Mouse (Mus musculus) small intestine, adult 2 months (tissue): ENCODE measurements at regions not wholly inside any gene's neighbourhood (a gene's known extent, or its start where the extent isn't known, plus 50 kb on each side); places are given as distances from the start of the nearest gene placed in this dataset.

ENCODE experiments used
- H3K27ac ChIP-seq: fragments of 200-500 bp; 2 replicates; pipeline ENCODE4 v1.5.1; 2012; ENCODE audit warnings: low read depth, low read length, control low read depth, inconsistent platforms; ENCODE audit not compliant: insufficient read depth
- H3K27me3 ChIP-seq: fragments of 200-500 bp; 2 replicates; pipeline ENCODE4 v1.6.1; 2012; ENCODE audit warnings: mild to moderate bottlenecking, moderate library complexity, low read length, inconsistent platforms; ENCODE audit not compliant: control insufficient read depth, insufficient read depth
- H3K36me3 ChIP-seq: fragments of 200-500 bp; 2 replicates; pipeline ENCODE4 v1.6.1; 2012; ENCODE audit warnings: mild to moderate bottlenecking, low read length, control low read depth, inconsistent platforms; ENCODE audit not compliant: control insufficient read depth, insufficient read depth
- H3K4me1 ChIP-seq: fragments of 200-500 bp; 2 replicates; pipeline ENCODE4 v1.6.1; 2012; ENCODE audit warnings: low read length, inconsistent platforms, mixed read lengths; ENCODE audit not compliant: control insufficient read depth, insufficient read depth, insufficient read length
- H3K4me3 ChIP-seq: fragments of 200-500 bp; 2 replicates; pipeline ENCODE4 v1.5.1; 2012; ENCODE audit warnings: low read depth, mild to moderate bottlenecking, control low read depth, inconsistent platforms, low read length, moderate library complexity
- CTCF ChIP-seq: fragments of 200-500 bp; IDR thresholded peaks from 2 replicates; pipeline ENCODE4 v1.5.1; 2012; ENCODE audit warnings: low read depth, mild to moderate bottlenecking, control low read depth, inconsistent platforms, low read length, moderate library complexity, mixed read lengths; ENCODE audit not compliant: insufficient replicate concordance, insufficient read length; ENCODE audit errors: extremely low read depth
- POLR2A ChIP-seq: fragments of 200-500 bp; IDR thresholded peaks from 2 replicates; pipeline ENCODE4 v1.6.1; 2012; ENCODE audit warnings: low read depth, mild to moderate bottlenecking, control low read depth, inconsistent platforms, low read length, moderate library complexity
- WGBS: fragments of 180-500 bp; shearing (Covaris S2); methylation state at CpG from one replicate; pipeline ENCODE4 v1.1.7; 2018; 5-methylcytosine and 5-hydroxymethylcytosine counted together

DNA sequence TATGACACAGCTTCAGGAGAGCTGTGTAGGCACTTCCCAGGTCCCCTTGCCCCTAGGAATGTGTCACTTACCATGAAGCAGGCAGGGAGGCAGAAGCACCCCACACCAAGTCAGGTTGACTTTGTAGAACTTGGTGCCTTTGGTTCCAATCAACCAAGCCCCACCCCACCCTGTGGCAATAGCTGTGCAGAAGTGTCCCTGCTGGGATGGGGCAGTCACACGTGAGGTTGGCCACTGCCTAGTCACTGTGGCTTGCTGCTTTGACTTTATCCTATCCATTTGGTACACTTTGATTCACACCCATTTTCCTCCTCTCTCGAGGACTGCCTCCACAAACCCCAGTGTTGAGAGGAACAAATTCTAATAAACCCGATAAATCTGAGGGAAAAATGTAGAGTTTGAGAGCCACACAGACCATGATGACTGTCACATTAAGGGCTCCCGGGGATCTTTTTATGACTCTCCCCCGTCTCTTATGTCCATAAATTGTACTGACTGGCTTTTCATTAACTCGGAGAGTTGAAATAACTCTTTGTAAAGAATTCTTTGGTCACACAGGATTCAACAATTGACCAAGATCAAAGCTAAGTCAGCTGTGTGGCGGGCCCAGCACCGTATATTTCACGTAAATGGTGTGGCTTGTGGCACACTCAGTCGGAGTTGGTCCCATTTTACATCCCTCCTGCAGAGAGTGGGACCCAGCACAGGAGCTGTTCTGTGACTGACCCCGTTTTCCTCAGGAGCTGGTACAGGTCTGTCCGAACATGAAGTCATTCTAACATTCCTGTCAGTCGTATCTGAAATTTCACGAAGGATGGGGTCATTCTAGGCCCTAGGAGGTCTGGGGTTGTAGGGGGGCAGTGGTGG lies 219.4 kb upstream of the Bmper start:
- H3K27ac ChIP-seq = no peak overlapping the region
- 58% methylated on average over 14 of the region's 14 CpGs for WGBS
- no peaks in the 10 kb centered on the region for H3K27me3 ChIP-seq
- no peak for TF ChIP-seq POLR2A
- no peak for TF ChIP-seq CTCF
- H3K4me1 ChIP-seq = no peaks in the 10 kb centered on the region
- no peak overlapping the region for H3K4me3 ChIP-seq
- H3K36me3 ChIP-seq = no peaks in the 10 kb centered on the region

GRCm38 (mm10) chr9:23005005-23005404 lies 217.9 kb upstream of the Bmper start:
- Histone ChIP-seq H3K27ac (no peak overlapping the region), H3K4me3 (no peak overlapping the region), H3K4me1 (no peaks in the 10 kb centered on the region), H3K36me3 (no peaks in the 10 kb centered on the region), H3K27me3 (no peaks in the 10 kb centered on the region)
- TF ChIP-seq CTCF = no peak
- no peak for TF ChIP-seq POLR2A
- 20% methylated on average over 7 of the region's 7 CpGs for WGBS

DNA sequence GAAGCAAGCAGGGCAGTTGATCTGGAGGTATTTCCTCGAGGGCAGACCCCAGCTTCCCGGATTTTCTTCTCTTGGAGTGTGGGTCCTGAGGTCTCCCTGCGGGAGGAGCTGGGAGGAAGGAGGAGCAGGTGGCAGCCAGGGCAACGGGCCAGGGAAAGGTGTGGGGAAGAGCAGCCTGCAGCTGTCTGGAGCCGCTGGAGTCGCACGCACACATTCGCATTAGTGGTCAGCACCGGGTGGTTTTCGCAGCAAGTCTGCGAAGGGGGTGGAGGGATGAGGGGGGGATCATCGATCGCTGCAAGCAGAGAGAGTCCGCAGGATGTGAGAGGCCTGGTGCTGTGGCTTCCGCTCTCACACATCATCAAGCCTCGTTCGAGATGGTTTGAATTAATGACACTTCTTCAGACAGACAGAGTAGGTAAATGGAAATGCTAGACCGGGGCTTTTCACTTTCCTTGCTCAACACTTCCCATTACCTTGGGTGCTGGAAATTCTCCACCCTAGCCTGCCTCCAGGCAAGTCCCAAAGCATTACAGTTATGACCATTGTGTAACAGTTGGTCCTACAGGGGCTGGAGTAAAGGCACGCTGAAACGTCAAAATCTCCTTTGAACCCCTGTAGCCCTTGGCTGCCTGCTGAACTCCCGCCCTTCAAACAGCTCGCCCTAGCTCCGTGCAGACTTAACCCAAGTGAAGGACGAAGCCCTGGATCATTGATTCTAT lies 213.3 kb upstream of the Bmper start:
- 19% methylated on average over 24 of the region's 24 CpGs for WGBS
- no peak for TF ChIP-seq POLR2A
- no peak for TF ChIP-seq CTCF
- no peaks in the 10 kb centered on the region for H3K27me3 ChIP-seq
- H3K36me3 ChIP-seq = no peaks in the 10 kb centered on the region
- no peak overlapping the region for H3K4me3 ChIP-seq
- H3K4me1 ChIP-seq = no peaks in the 10 kb centered on the region
- no peak overlapping the region for H3K27ac ChIP-seq

DNA sequence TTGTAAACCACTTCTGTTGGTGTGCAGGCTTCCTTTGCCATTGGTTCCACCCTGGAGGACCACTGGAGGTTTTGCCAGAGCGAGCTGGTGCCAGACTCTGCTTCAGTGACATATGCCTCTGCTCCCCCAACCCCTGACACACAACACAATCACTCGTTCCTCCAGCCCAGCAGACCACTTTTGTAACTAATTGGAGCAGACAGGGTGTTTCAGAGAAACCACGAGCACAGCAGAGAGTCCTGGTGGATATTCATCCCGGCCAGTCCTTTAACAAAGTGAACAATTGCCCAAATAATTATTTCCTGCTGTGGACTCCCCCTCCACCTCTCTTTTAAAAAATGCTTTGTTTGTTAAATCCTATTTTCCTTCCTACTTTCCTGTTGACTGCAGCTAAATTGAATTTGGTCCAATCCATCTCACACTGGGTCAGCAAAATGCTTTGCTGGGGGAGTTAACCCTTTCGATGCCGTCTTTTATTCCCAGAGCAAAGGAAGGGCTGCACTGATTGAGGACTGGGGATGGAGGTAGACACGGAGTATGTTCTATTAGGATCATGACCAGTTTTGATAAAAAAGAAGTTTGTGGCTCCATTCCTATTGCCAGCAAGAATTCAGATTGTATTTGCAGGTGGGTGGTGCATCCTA lies 211.4 kb upstream of the Bmper start:
- H3K4me3 ChIP-seq = no peak overlapping the region
- H3K27ac ChIP-seq = no peak overlapping the region
- 67% methylated on average over 7 of the region's 7 CpGs for WGBS
- H3K4me1 ChIP-seq = no peaks in the 10 kb centered on the region
- H3K27me3 ChIP-seq = no peaks in the 10 kb centered on the region
- H3K36me3 ChIP-seq = no peaks in the 10 kb centered on the region
- TF ChIP-seq CTCF = no peak
- no peak for TF ChIP-seq POLR2A

DNA sequence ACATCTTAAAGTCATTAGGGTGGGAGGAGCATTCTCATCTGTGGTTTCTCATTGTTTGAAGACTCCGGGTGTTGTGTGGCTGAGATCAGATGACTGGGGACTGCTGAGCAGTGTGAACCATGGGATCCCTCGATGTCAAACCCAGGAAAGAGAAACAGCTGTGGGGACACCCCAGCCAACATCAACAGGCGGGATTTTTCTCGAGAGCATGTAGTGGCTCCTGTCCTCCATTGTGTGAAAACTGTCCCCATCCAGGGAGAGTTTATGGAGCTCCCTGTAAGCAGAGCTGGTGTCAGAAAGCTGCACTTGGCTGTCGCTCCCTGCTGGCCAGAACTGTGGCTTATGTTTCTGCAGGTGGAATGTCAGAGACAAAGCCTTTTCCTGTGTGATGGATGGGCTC lies 210.7 kb upstream of the Bmper start:
- Histone ChIP-seq H3K4me1 (no peaks in the 10 kb centered on the region), H3K27ac (no peak overlapping the region), H3K4me3 (no peak overlapping the region), H3K27me3 (no peaks in the 10 kb centered on the region), H3K36me3 (no peaks in the 10 kb centered on the region)
- TF ChIP-seq POLR2A = no peak
- TF ChIP-seq CTCF = no peak
- WGBS = 43% methylated on average over 5 of the region's 5 CpGs

DNA sequence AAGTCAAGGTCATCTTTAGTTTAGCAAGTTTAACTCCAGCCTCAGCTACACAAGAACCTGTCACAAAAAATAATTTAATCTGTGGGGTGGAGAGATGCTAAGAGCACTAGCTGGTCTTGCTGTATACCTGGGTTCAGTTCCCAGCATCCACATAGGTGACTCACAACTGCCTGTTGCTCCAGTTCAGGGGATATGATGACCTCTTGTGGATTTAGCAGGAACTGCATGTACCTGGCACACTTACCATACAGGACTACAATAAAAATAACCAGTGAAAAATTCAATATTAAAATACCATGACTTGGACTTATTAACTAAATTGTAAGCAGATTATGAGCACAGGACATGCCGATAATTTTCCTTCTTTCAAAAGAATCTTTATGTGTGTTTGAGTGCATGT lies 206.1 kb upstream of the Bmper start:
- H3K27ac ChIP-seq = no peak overlapping the region
- 89% methylated on average over 1 of the region's 1 CpGs for WGBS
- no peak overlapping the region for H3K4me3 ChIP-seq
- TF ChIP-seq CTCF (no peak), POLR2A (no peak)
- no peaks in the 10 kb centered on the region for H3K27me3 ChIP-seq
- no peaks in the 10 kb centered on the region for H3K36me3 ChIP-seq
- H3K4me1 ChIP-seq = no peaks in the 10 kb centered on the region

DNA sequence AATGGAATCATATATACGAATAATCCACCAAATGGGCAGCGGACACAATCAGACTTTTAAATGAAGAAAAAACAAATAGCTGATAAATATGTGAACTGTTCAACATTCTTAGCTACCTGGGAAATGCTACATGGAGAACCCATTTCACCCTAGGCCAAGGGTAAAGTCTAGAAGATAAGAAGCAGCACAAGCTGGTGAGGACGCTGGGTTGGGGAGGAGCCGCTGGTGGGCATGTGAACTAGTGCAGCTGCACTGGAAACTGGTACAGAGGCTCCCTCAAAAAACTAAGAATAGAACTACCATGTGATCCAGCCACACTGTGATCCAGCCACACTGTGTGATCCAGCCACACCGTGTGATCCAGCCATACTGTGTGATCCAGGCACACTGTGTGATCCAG lies 198.8 kb upstream of the Bmper start:
- no peak overlapping the region for H3K4me3 ChIP-seq
- H3K36me3 ChIP-seq = no peaks in the 10 kb centered on the region
- no peak overlapping the region for H3K27ac ChIP-seq
- WGBS = 58% methylated on average over 5 of the region's 5 CpGs
- TF ChIP-seq POLR2A (no peak), CTCF (no peak)
- no peaks in the 10 kb centered on the region for H3K27me3 ChIP-seq
- no peaks in the 10 kb centered on the region for H3K4me1 ChIP-seq
